Mouse (Mus musculus): ENCODE measurements around the gene Zfp217.

DNA sequence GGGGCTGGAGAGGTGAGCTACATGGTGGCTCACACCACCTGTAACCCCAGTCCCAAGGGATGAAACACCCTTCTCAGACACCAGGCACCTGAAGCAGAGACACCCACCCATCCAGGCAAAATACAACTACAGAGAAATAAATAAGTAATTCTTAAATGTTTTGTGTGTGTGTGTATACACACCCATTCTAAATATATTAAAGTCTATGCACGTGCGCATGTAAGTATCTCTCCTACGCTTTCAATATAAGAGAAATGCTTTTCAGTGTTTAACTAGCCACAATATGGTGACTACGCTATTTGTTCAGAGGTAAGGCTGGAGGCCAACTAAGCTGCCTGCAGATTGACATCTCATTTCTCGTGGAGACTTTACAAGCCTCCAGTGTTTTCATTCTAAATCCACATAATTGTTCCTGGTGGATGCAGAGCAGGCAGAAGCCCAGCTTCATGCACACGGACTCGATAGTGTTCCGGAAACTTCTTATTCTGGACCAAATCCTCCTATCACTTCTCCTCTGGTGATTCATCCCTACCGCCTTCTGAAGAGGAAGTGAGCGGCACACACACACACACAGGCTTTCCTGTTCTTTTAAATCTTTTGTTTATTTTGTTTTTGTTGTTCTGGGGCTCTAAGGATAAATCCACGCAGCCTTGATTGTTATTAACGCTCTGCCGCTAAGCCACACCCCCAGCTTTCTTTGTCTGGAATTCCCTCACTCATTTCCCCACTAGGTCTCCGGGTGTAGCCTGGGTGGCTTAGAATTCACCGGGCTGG, 12.1 kb upstream of the Zfp217 start:
- no peak for TF ChIP-seq POLR2A (IDR thresholded peaks at IDR 0.05; ENCODE audit: low read depth, low read length)
- TF ChIP-seq GABPA (IDR thresholded peaks at IDR 0.05; ENCODE audit: insufficient replicate concordance, low read depth, low read length) = no peak

All from CH12.LX (cell line).